Mouse (Mus musculus): ENCODE measurements at regions not wholly inside any gene's neighbourhood (a gene's known extent, or its start where the extent isn't known, plus 50 kb on each side); places are given as distances from the start of the nearest gene placed in this dataset.

DNA sequence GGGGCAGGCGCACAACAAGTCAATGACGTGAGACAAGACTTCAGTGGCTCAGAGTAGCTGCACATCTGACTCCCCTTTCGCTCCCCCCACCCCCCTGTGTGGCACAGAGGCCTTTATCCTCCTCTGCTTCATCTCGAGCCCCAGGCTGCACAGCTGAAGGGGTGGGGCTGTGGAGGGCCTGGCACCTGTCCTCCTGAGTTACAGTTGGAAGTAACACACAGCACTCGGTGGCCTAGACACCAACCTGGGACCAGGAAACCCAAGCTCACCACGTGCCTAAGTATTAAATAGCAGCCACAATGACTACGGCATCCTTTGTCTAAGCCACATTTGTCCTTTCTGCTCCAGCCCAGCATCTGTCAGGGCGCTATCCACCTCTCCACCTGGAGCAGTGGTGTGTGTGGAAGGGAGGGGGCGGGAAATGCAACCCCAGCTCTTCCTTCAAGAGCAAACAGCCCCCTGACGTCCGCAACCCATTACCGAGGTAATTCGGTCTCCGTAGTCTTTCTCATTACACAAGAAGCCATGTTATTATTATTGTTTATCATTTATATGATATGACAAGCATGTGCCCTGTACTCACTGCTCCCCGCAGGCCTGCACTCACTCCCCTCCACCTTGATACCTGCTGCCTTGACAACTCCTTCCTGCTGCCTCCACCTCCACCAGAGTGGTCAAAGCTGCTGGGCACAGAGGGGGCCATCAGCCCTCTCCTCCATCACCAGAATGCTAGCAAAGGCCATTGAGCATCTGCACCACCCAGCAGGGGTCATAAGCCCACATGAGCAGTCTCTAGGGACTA, 73.7 kb upstream of the Igsf21 start:
- DNase-seq, result no peak

- no peak for DNase-seq
Measured at GRCm38 (mm10) chr4:140312635-140313034, 66.1 kb upstream of the Igsf21 start.

GRCm38 (mm10) chr4:140307481-140307880, 60.9 kb upstream of the Igsf21 start:
- no peak for DNase-seq

- no peak for DNase-seq
Measured at GRCm38 (mm10) chr4:140304960-140305359, 58.4 kb upstream of the Igsf21 start.

GRCm38 (mm10) chr4:140301661-140302060, 55.1 kb upstream of the Igsf21 start:
- DNase-seq, result no peak

- no peak for DNase-seq
Measured at GRCm38 (mm10) chr4:140297912-140298620, 51.5 kb upstream of the Igsf21 start.
